Mouse (Mus musculus) spleen, adult 2 months (tissue): ENCODE measurements around the gene Pias1.

Experiments
- CTCF ChIP-seq: fragments of 200-500 bp; IDR thresholded peaks from 2 replicates; pipeline ENCODE4 v1.5.1; 2011; ENCODE audit warnings: mild to moderate bottlenecking, inconsistent platforms; ENCODE audit not compliant: insufficient read depth, insufficient read length, insufficient replicate concordance; ENCODE audit errors: extremely low read depth
- POLR2A ChIP-seq: fragments of 200-500 bp; IDR thresholded peaks from 2 replicates; pipeline ENCODE4 v1.6.1; 2011; ENCODE audit warnings: low read depth, low read length, inconsistent platforms

DNA sequence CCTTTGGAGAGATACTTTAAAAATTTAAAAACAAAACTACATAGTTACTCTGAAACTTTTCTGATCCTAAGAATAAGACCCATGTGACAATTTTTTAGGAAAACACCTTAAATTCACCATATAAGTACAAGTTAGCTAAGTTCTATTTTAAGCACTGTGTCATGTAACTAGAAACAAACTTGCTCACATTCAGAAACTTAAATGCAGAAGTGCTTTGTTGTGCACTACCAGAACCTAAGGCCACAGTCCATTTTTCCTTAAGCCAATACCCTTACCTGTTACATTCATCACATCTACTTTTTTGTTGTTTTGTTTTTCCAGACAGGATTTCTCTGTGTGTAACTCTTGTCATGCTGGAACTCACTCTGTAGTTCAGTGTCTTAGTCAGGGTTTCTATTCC, 17.4 kb downstream of the Pias1 start:
- no peak for TF ChIP-seq CTCF
- TF ChIP-seq POLR2A: no peak
